Mouse (Mus musculus) lung, embryonic 15.5 days (tissue): ENCODE results near the gene Gstt4. TPM values are rescaled to one million over a fixed set of nuclear protein-coding genes. Genes with fewer than 3 reads are reported as not detected.
"Not testable (repeated sequence)": the region's sequence is repeated elsewhere in the genome, so short reads cannot be mapped to it uniquely, and the experiment has no call there.

Source experiments
- ATAC-seq: fragments of 200-750 bp; cut with Nextera tagmentation; 2 replicates; pipeline ENCODE4 v1.8.0; 2017; ENCODE audit warnings: moderate number of reproducible peaks, borderline replicate concordance; ENCODE audit not compliant: low FRiP score, low TSS enrichment; ENCODE audit errors: extremely low read depth
- H3K27ac ChIP-seq: fragments of 300-500 bp; sonication (generic); 2 replicates; pipeline ENCODE4 v1.5.1; 2015; ENCODE audit warnings: moderate library complexity, mild to moderate bottlenecking, inconsistent platforms
- H3K27me3 ChIP-seq: fragments of 300-500 bp; sonication (generic); 2 replicates; pipeline ENCODE4 v1.6.1; 2015; ENCODE audit warnings: inconsistent platforms
- H3K36me3 ChIP-seq: fragments of 300-500 bp; sonication (generic); 2 replicates; pipeline ENCODE4 v1.6.1; 2015; ENCODE audit warnings: inconsistent platforms
- H3K4me1 ChIP-seq: fragments of 300-500 bp; sonication (generic); 2 replicates; pipeline ENCODE4 v1.6.1; 2015; ENCODE audit warnings: inconsistent platforms
- H3K4me2 ChIP-seq: fragments of 300-500 bp; sonication (generic); 2 replicates; pipeline ENCODE4 v1.6.1; 2015; ENCODE audit warnings: inconsistent platforms, mild to moderate bottlenecking, moderate library complexity
- H3K4me3 ChIP-seq: fragments of 300-500 bp; sonication (generic); 2 replicates; pipeline ENCODE4 v1.5.1; 2015; ENCODE audit warnings: mild to moderate bottlenecking, inconsistent platforms
- H3K9ac ChIP-seq: fragments of 300-500 bp; sonication (generic); 2 replicates; pipeline ENCODE4 v1.6.1; 2015; ENCODE audit warnings: inconsistent platforms
- H3K9me3 ChIP-seq: fragments of 300-500 bp; sonication (generic); 2 replicates; pipeline ENCODE4 v1.6.1; 2016; ENCODE audit warnings: inconsistent platforms
- WGBS: fragments of 180-500 bp; shearing (Covaris S2); methylation state at CpG from one replicate; pipeline ENCODE4 v1.1.7; 2015; 5-methylcytosine and 5-hydroxymethylcytosine counted together
- polyA plus RNA-seq: library from polyadenylated mRNA; unstranded; fragments of >200 nt; fragmentation: Nextera tagmentation; extraction: Ambion mirVana; gene quantifications from 2 replicates; pipeline ENCODE4 v1.2.1, GENCODE M21; 2015

The Gstt4 gene
- polyA plus RNA-seq, 1 experiment from 2014 or later = not detected

DNA sequence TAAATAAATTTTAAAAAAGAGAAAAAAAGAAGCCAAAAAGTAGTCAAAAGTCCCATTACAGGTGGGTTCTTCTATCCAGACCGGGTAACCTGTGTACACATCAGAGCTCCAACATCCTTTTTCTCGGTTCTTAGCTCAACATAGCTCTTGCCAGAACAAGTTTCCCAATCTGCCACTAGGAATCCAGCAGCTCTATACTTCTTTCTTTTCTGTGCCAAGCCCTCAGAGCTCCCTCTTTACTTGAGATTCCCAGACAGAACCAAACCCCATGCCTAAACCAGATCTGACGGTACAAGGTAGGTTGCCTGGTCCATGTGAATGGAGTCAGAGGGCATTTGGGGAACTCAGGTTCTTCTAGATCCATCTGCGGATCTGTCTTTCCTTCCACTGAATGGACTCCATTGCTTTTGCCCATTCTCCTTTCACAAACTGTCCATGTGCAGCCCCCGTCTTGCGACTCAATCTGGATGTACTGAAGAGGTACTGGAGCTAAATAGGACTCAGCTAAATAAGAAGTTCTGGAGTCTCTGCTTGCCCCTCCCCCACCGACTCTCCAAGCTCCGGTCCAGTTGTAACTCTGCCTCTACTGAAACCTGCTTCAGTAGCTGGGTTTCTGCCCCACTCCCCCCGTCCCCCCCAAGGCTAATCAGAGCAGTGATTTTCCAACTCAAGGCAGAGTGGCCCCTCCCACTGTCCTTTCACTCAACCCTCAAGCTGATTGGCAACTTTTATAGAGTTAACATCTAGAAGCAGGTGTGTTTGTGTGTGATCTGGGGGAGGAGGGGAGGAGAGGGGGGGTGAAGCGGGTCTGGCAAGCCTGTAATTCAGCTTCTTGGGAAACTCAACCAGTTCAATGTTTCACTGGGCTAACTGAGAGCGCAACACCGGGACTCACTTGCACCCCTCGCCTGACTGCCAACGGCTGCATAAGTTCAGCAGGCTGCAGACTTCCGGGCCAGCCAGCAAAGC lies 42.9 kb downstream of the Gstt4 start:
- Histone ChIP-seq H3K4me3 (peak overlapping the region; percentile 51), H3K9ac (no peak overlapping the region), H3K27ac (no peak overlapping the region), H3K4me1 (peaks cover 14% of the 10 kb centered on the region), H3K9me3 (no peaks in the 10 kb centered on the region), H3K36me3 (no peaks in the 10 kb centered on the region), H3K27me3 (peaks cover 21% of the 10 kb centered on the region; the same call in 1 of the 2 replicates), H3K4me2 (peak overlapping the region; percentile 81)
- ATAC-seq = peak; percentile 17; the same call in 1 of the 2 replicates
- WGBS = 30% methylated on average over 15 of the region's 15 CpGs

DNA sequence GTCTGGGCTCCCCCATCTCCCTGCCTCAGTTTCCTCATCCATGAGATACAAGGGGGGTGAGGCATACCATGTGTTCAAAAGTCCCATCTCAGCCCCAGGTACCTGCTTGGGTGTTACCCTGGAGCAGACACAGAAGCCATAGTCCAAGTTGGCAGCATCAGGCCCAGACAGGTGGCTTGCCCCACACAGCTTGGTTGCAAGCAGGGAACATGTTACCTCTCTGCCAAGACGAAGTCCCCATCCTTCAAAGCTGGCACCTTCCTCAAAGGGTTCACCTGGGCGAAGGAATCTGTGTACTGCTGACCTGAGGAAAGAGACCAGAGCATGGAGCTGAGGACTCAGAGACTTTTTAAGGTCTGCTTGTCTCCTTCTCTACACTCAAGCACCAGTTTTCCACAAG lies 44.5 kb downstream of the Gstt4 start:
- Histone ChIP-seq H3K27ac (no peak overlapping the region), H3K4me1 (peaks cover 15% of the 10 kb centered on the region), H3K36me3 (no peaks in the 10 kb centered on the region), H3K9ac (no peak overlapping the region), H3K27me3 (peaks cover 21% of the 10 kb centered on the region; the same call in 1 of the 2 replicates), H3K9me3 (no peaks in the 10 kb centered on the region), H3K4me3 (no peak overlapping the region), H3K4me2 (no peak overlapping the region)
- no peak for ATAC-seq
- WGBS = 79% methylated on average over 2 of the region's 2 CpGs

DNA sequence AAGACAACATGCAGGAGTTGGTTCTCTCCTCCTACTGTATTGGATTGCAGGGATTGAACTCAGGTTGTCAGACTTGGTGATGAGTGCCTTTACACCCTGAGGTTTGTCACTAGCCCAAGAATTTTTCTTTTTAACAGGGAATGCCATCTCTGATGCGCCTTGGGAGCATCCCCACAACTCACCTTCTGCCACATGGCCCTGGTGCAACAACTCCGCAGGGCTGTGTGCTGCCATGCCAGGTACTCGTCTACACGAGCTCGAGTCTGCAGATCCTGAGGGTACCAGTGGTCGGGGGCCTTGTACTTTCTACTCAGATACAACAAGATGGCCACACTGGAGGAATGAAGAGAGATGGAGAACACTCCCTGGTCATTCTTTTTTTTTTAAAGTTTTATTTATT lies 45.8 kb downstream of the Gstt4 start:
- Histone ChIP-seq H3K9ac (no peak overlapping the region), H3K4me1 (peaks cover 20% of the 10 kb centered on the region), H3K4me2 (no peak overlapping the region), H3K27me3 (peaks cover 21% of the 10 kb centered on the region; the same call in 1 of the 2 replicates), H3K36me3 (no peaks in the 10 kb centered on the region), H3K4me3 (no peak overlapping the region), H3K9me3 (no peaks in the 10 kb centered on the region), H3K27ac (no peak overlapping the region)
- ATAC-seq = no peak
- 90% methylated on average over 6 of the region's 6 CpGs for WGBS

DNA sequence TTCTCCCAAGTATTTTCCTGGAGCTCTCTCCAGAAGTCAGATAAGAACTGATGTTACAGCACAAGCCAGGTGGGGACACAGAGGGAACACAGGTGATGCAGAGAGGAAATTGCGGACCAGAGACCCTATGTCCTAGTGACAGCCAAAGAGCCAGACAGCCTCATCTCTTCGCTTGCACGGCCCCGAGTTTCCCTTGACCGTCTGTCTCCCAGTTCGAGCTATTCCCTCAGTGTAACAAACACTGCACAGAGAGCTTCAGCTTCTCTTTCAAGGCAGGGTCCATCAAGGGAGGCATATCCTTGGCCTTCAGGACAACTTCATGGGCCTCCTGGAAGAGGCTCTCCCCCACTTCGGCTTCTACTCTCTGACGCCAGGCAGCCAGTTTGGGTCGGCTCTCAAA lies 47.8 kb downstream of the Gstt4 start:
- no peak for ATAC-seq
- no peak overlapping the region for H3K9ac ChIP-seq
- H3K9me3 ChIP-seq = no peaks in the 10 kb centered on the region
- H3K4me2 ChIP-seq = no peak overlapping the region
- H3K27ac ChIP-seq = no peak overlapping the region
- H3K36me3 ChIP-seq = no peaks in the 10 kb centered on the region
- H3K4me3 ChIP-seq = no peak overlapping the region
- peaks cover 9% of the 10 kb centered on the region; the same call in 1 of the 2 replicates for H3K4me1 ChIP-seq
- WGBS = 84% methylated on average over 9 of the region's 9 CpGs
- peaks cover 12% of the 10 kb centered on the region; the same call in 1 of the 2 replicates for H3K27me3 ChIP-seq

DNA sequence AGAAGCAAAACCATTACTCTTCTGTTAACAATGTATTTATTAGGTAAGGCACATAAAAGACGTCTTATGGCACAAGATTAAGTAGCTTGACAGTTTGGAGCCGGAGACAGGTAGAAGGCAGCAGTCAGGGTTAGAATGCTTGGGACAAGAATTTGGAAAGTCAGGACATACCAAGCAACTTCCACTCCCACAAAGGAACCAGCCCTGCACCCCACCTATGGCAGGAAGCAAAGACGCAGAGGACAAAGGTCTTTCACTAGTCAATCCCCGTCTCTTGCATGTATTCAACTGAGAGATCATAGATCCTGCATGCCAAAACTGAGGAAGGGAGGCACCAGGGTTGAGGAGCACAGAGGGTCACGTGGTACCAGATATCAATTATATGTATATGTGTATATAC lies 48.2 kb downstream of the Gstt4 start:
- H3K27ac ChIP-seq = no peak overlapping the region
- WGBS = 85% methylated on average over 5 of the region's 5 CpGs
- H3K4me1 ChIP-seq = peaks cover 9% of the 10 kb centered on the region; the same call in 1 of the 2 replicates
- H3K27me3 ChIP-seq = peaks cover 7% of the 10 kb centered on the region; the same call in 1 of the 2 replicates
- no peak overlapping the region for H3K9ac ChIP-seq
- no peaks in the 10 kb centered on the region for H3K36me3 ChIP-seq
- H3K4me3 ChIP-seq = no peak overlapping the region
- no peaks in the 10 kb centered on the region for H3K9me3 ChIP-seq
- ATAC-seq = no peak
- H3K4me2 ChIP-seq = no peak overlapping the region

DNA sequence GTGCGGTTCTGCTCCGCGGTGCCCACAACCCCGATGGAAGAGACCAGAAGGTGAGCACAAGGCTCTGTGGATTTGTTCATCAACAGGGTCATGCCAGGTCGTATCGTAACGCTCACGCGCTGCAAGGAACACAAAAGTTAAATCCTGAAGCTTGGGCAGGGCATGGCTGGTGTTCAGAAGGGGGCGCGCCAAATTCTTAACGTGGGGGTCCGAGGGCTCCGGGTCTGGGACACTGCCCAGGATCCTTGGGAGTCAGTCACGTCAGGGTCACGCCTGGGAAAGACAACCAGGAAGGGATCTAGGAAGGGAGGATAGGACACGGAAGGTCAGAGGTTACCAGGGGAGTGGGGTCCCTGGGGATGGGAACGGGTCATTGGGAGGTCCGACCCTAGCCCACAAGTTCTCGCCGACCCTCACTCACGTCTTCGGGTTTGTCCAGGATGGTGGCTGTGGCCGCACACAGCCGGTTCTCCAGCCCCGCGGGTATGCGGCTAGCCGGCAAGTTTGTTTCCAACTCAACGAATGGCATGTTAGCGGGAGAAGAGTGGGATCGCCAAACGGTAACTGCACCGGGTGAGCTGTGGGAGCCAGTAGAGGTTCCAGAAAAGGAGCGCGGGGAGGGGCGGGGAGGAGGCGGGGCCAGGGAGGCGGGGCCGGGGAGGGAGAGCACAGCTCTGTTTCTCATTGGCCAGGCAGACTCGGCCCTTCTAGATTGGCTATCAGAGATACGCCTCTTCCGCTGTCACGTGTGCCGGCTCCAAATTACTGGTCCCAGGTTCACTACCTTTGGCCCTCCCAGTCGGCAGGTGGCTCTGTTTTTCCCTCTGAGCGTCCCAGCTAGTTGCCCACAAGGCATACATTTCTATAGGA lies 49.3 kb downstream of the Gstt4 start, which contains the start of gene Ddt:
Ddt (minus strand) TSS at position 620 of the 870 bp plus-strand sequence.
- H3K4me2 ChIP-seq = peak within 1 kb of the TSS; percentile 99
- 0 out of 2 replicates have a peak within 1 kb of the TSS, but pooled peaks have one; percentile 9 for H3K27ac ChIP-seq
- no peaks in the 10 kb centered on the region for H3K36me3 ChIP-seq
- H3K27me3 ChIP-seq = no peaks in the 10 kb centered on the region
- peak within 1 kb of the TSS; percentile 71 for H3K4me3 ChIP-seq
- WGBS = under 1% methylated on average over 46 of the region's 47 CpGs
- peak within 1 kb of the TSS; percentile 74 for H3K9ac ChIP-seq
- ATAC-seq = peak; percentile 92
- no peaks in the 10 kb centered on the region for H3K9me3 ChIP-seq
- H3K4me1 ChIP-seq = peaks cover 9% of the 10 kb centered on the region; the same call in 1 of the 2 replicates

DNA sequence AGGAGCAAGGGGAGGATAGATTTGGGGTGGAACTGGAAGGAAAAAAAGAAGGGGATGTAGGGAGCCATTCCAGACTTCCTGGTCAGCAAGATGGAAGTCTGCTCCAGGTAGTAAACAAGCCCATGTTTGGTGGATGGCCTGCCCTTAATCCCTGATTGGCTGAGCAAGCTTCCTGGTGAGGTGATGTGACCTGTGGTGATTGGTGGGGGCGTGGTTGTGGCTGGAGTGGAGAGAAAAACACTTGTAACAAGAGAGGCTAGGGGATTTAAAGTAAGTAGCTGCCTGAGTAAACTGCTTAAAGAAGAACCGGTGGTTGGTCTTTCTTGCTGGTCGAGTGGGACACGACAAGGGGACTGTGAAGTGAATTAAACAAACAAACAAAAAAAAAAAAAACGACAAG lies 54.6 kb downstream of the Gstt4 start:
- not testable (repeated sequence) for H3K9me3 ChIP-seq, ATAC-seq, H3K4me2 ChIP-seq, H3K4me3 ChIP-seq, H3K27ac ChIP-seq, H3K36me3 ChIP-seq, H3K27me3 ChIP-seq, H3K9ac ChIP-seq
- 15% methylated on average over 5 of the region's 5 CpGs for WGBS
- H3K4me1 ChIP-seq = peaks cover 18% of the 10 kb centered on the region

DNA sequence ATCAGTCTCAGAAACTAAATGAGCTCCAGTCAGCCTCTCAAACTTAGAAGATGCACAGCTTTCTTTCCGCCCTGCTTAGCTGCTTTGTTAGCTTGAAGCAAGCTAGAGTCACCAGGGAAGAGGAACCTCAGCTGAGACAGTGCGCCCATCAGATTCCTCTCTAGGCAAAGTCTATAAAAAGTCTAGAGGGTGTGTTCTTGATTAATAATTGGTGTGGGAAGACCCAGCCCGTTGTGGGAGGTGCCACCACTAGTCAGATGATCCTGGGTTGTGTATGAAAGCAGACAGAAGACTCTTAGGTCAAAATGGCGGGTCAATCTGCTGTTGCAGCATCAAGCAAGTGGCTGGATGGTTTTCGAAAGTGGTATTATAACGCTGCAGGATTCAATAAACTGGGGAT lies 55.5 kb downstream of the Gstt4 start:
- ATAC-seq = no peak
- H3K27me3 ChIP-seq = no peaks in the 10 kb centered on the region
- no peak overlapping the region for H3K27ac ChIP-seq
- no peak overlapping the region for H3K4me2 ChIP-seq
- H3K9me3 ChIP-seq = no peaks in the 10 kb centered on the region
- peaks cover 14% of the 10 kb centered on the region for H3K4me1 ChIP-seq
- H3K9ac ChIP-seq = no peak overlapping the region
- no peaks in the 10 kb centered on the region for H3K36me3 ChIP-seq
- 82% methylated on average over 6 of the region's 6 CpGs for WGBS
- no peak overlapping the region for H3K4me3 ChIP-seq

Other genes starting within 250 kb of the Gstt4 start
- gene Ggt5, start 233.2 kb downstream of the Gstt4 start, polyA plus RNA-seq = 1.3 and 2.9 TPM in 2 replicates
- 6.2 and 8.6 TPM in 2 replicates for gene Susd2, start 178.5 kb downstream of the Gstt4 start, polyA plus RNA-seq
- gene Cabin1, start 58.2 kb downstream of the Gstt4 start, polyA plus RNA-seq = 30.7 and 38.7 TPM in 2 replicates
- 62.2 and 79.4 TPM in 2 replicates for gene Ddt, start 49.1 kb downstream of the Gstt4 start, polyA plus RNA-seq
- gene Gm20441, start 41.6 kb downstream of the Gstt4 start, polyA plus RNA-seq = not detected in 2 replicates
- 27.7 and 27.8 TPM in 2 replicates for gene Gstt3, start 41.1 kb downstream of the Gstt4 start, polyA plus RNA-seq
- gene Gstt1, start 24.0 kb downstream of the Gstt4 start, polyA plus RNA-seq = 31.7 and 31.9 TPM in 2 replicates
- gene Gstt2, start 14.9 kb upstream of the Gstt4 start, polyA plus RNA-seq = 37.3 and 39.1 TPM in 2 replicates
- gene Mif, start 37.7 kb upstream of the Gstt4 start, polyA plus RNA-seq = 1,625 and 1,841 TPM in 2 replicates
- gene Derl3, start 70.9 kb upstream of the Gstt4 start, polyA plus RNA-seq = 1.8 and 2.5 TPM in 2 replicates
- gene Smarcb1, start 99.1 kb upstream of the Gstt4 start, polyA plus RNA-seq = 205 and 213 TPM in 2 replicates
- gene Chchd10, start 110.6 kb upstream of the Gstt4 start, polyA plus RNA-seq = 51.1 and 55.3 TPM in 2 replicates
- gene Mmp11, start 114.0 kb upstream of the Gstt4 start, polyA plus RNA-seq = 75.9 and 83.4 TPM in 2 replicates
- 0.42 and 0.59 TPM in 2 replicates for gene Gm867, start 118.1 kb upstream of the Gstt4 start, polyA plus RNA-seq
- 0.55 and 0.95 TPM in 2 replicates for gene Vpreb3, start 120.5 kb upstream of the Gstt4 start, polyA plus RNA-seq
- 0.05 TPM in 1 of 2 replicates, not detected in the other for gene Gm5134, start 132.0 kb upstream of the Gstt4 start, polyA plus RNA-seq
- 20.8 and 22.0 TPM in 2 replicates for gene Zfp280b, start 210.1 kb upstream of the Gstt4 start, polyA plus RNA-seq